Mouse (Mus musculus): Measurements from ENCODE around the gene Pdss2. TPM values are rescaled to one million over a fixed set of nuclear protein-coding genes. Genes with fewer than 3 reads are reported as not detected.
"Not testable (repeated sequence)": the region's sequence is repeated elsewhere in the genome, so short reads cannot be mapped to it uniquely, and the experiment has no call there.

Pdss2 gene
- polyA plus RNA-seq, 1 experiment from 2014 or later = 18.0 TPM

- no peaks in the 10 kb centered on the region for H3K4me1 ChIP-seq (ENCODE audit: insufficient read depth, low read length)
- no peaks in the 10 kb centered on the region; the same call in 1 of the 2 replicates for H3K9me3 ChIP-seq (ENCODE audit: low read length)
- no peaks in the 10 kb centered on the region for H3K36me3 ChIP-seq (ENCODE audit: insufficient read depth, low read length)
- H3K4me2 ChIP-seq (replicated peaks; ENCODE audit: low read depth, low read length) = no peak overlapping the region
- no peak overlapping the region for H3K9ac ChIP-seq (replicated peaks; ENCODE audit: low read length)
- WGBS = 78% methylated on average over 10 of the region's 10 CpGs
- H3K27me3 ChIP-seq (ENCODE audit: insufficient read depth, low read length) = no peaks in the 10 kb centered on the region
- no peak overlapping the region for H3K4me3 ChIP-seq (ENCODE audit: low read length)
- ATAC-seq (ENCODE audit: low FRiP score, low TSS enrichment) = no peak
- H3K27ac ChIP-seq (ENCODE audit: low read length) = no peak overlapping the region
Observed at GRCm38 (mm10) chr10:43409506-43410230, 188.4 kb downstream of the Pdss2 start.

- not testable (repeated sequence) for H3K27me3 ChIP-seq (ENCODE audit: insufficient read depth, low read length); H3K4me1 ChIP-seq (ENCODE audit: insufficient read depth, low read length)
Observed at GRCm38 (mm10) chr10:43411164-43411563, 189.9 kb downstream of the Pdss2 start.

GRCm38 (mm10) chr10:43417346-43417745, 196.1 kb downstream of the Pdss2 start:
- Histone ChIP-seq H3K4me3 (ENCODE audit: low read length) (no peak overlapping the region), H3K9me3 (ENCODE audit: low read length) (peaks cover 2% of the 10 kb centered on the region; the same call in 1 of the 2 replicates), H3K27ac (ENCODE audit: low read length) (no peak overlapping the region), H3K9ac (replicated peaks; ENCODE audit: low read length) (no peak overlapping the region), H3K27me3 (ENCODE audit: insufficient read depth, low read length) (no peaks in the 10 kb centered on the region), H3K36me3 (ENCODE audit: insufficient read depth, low read length) (peaks cover 4% of the 10 kb centered on the region; the same call in 1 of the 2 replicates), H3K4me2 (replicated peaks; ENCODE audit: low read depth, low read length) (no peak overlapping the region), H3K4me1 (ENCODE audit: insufficient read depth, low read length) (no peaks in the 10 kb centered on the region)
- WGBS = 90% methylated on average over 6 of the region's 6 CpGs
- no peak for ATAC-seq (ENCODE audit: low FRiP score, low TSS enrichment)

More at GRCm38 (mm10) chr10:43411164-43411563, 189.9 kb downstream of the Pdss2 start:
- ATAC-seq (ENCODE audit: low FRiP score, low TSS enrichment); H3K9me3 ChIP-seq (ENCODE audit: low read length); H3K4me3 ChIP-seq (ENCODE audit: low read length); H3K36me3 ChIP-seq (ENCODE audit: insufficient read depth, low read length); H3K4me2 ChIP-seq (replicated peaks; ENCODE audit: low read depth, low read length); H3K9ac ChIP-seq (replicated peaks; ENCODE audit: low read length); H3K27ac ChIP-seq (ENCODE audit: low read length): not testable (repeated sequence)
- 99% methylated on average over 3 of the region's 3 CpGs for WGBS

- no peak overlapping the region for H3K27ac ChIP-seq (ENCODE audit: low read length)
- H3K36me3 ChIP-seq (ENCODE audit: insufficient read depth, low read length) = no peaks in the 10 kb centered on the region
- ATAC-seq (ENCODE audit: low FRiP score, low TSS enrichment) = no peak
- H3K27me3 ChIP-seq (ENCODE audit: insufficient read depth, low read length) = no peaks in the 10 kb centered on the region
- H3K9ac ChIP-seq (replicated peaks; ENCODE audit: low read length) = no peak overlapping the region
- no peaks in the 10 kb centered on the region for H3K9me3 ChIP-seq (ENCODE audit: low read length)
- no peaks in the 10 kb centered on the region for H3K4me1 ChIP-seq (ENCODE audit: insufficient read depth, low read length)
- WGBS = 70% methylated on average over 22 of the region's 22 CpGs
- H3K4me3 ChIP-seq (ENCODE audit: low read length) = no peak overlapping the region
- no peak overlapping the region for H3K4me2 ChIP-seq (replicated peaks; ENCODE audit: low read depth, low read length)
Observed at GRCm38 (mm10) chr10:43420660-43421413, 199.6 kb downstream of the Pdss2 start.

GRCm38 (mm10) chr10:43422061-43422770, 200.9 kb downstream of the Pdss2 start:
- Histone ChIP-seq H3K27ac (ENCODE audit: low read length) (no peak overlapping the region), H3K4me3 (ENCODE audit: low read length) (no peak overlapping the region), H3K9ac (replicated peaks; ENCODE audit: low read length) (no peak overlapping the region), H3K9me3 (ENCODE audit: low read length) (no peaks in the 10 kb centered on the region), H3K4me1 (ENCODE audit: insufficient read depth, low read length) (no peaks in the 10 kb centered on the region), H3K27me3 (ENCODE audit: insufficient read depth, low read length) (no peaks in the 10 kb centered on the region), H3K4me2 (replicated peaks; ENCODE audit: low read depth, low read length) (no peak overlapping the region), H3K36me3 (ENCODE audit: insufficient read depth, low read length) (no peaks in the 10 kb centered on the region)
- no peak for ATAC-seq (ENCODE audit: low FRiP score, low TSS enrichment)
- 79% methylated on average over 15 of the region's 15 CpGs for WGBS

- ATAC-seq (ENCODE audit: low FRiP score, low TSS enrichment) = no peak
- Histone ChIP-seq H3K9me3 (ENCODE audit: low read length) (no peaks in the 10 kb centered on the region), H3K36me3 (ENCODE audit: insufficient read depth, low read length) (no peaks in the 10 kb centered on the region), H3K4me1 (ENCODE audit: insufficient read depth, low read length) (peaks cover 3% of the 10 kb centered on the region; the same call in 1 of the 2 replicates), H3K4me3 (ENCODE audit: low read length) (no peak overlapping the region), H3K27me3 (ENCODE audit: insufficient read depth, low read length) (no peaks in the 10 kb centered on the region), H3K4me2 (replicated peaks; ENCODE audit: low read depth, low read length) (no peak overlapping the region), H3K9ac (replicated peaks; ENCODE audit: low read length) (no peak overlapping the region), H3K27ac (ENCODE audit: low read length) (no peak overlapping the region)
- 58% methylated on average over 5 of the region's 5 CpGs for WGBS
Observed at GRCm38 (mm10) chr10:43424545-43424944, 203.3 kb downstream of the Pdss2 start.

- Histone ChIP-seq H3K9ac (replicated peaks; ENCODE audit: low read length) (no peak overlapping the region), H3K27me3 (ENCODE audit: insufficient read depth, low read length) (no peaks in the 10 kb centered on the region), H3K36me3 (ENCODE audit: insufficient read depth, low read length) (peaks cover 13% of the 10 kb centered on the region; the same call in 1 of the 2 replicates), H3K9me3 (ENCODE audit: low read length) (peaks cover 7% of the 10 kb centered on the region), H3K4me3 (ENCODE audit: low read length) (no peak overlapping the region), H3K4me1 (ENCODE audit: insufficient read depth, low read length) (peaks cover 3% of the 10 kb centered on the region; the same call in 1 of the 2 replicates), H3K27ac (ENCODE audit: low read length) (no peak overlapping the region), H3K4me2 (replicated peaks; ENCODE audit: low read depth, low read length) (no peak overlapping the region)
- no peak for ATAC-seq (ENCODE audit: low FRiP score, low TSS enrichment)
- 91% methylated on average over 5 of the region's 5 CpGs for WGBS
Observed at GRCm38 (mm10) chr10:43430606-43431005, 209.3 kb downstream of the Pdss2 start.

GRCm38 (mm10) chr10:43434326-43434725, 213.0 kb downstream of the Pdss2 start:
- H3K9me3 ChIP-seq (ENCODE audit: low read length) = peaks cover 7% of the 10 kb centered on the region
- no peak overlapping the region for H3K9ac ChIP-seq (replicated peaks; ENCODE audit: low read length)
- no peak overlapping the region for H3K4me2 ChIP-seq (replicated peaks; ENCODE audit: low read depth, low read length)
- no peak for ATAC-seq (ENCODE audit: low FRiP score, low TSS enrichment)
- no peak overlapping the region for H3K4me3 ChIP-seq (ENCODE audit: low read length)
- no peaks in the 10 kb centered on the region for H3K27me3 ChIP-seq (ENCODE audit: insufficient read depth, low read length)
- peak overlapping the region; percentile 54 for H3K27ac ChIP-seq (ENCODE audit: low read length)
- 73% methylated on average over 4 of the region's 4 CpGs for WGBS
- H3K36me3 ChIP-seq (ENCODE audit: insufficient read depth, low read length) = peaks cover 16% of the 10 kb centered on the region; the same call in 1 of the 2 replicates
- peaks cover 21% of the 10 kb centered on the region for H3K4me1 ChIP-seq (ENCODE audit: insufficient read depth, low read length)

- H3K4me1 ChIP-seq (ENCODE audit: insufficient read depth, low read length) = peaks cover 36% of the 10 kb centered on the region
- WGBS = 95% methylated on average over 3 of the region's 3 CpGs
- H3K27me3 ChIP-seq (ENCODE audit: insufficient read depth, low read length) = no peaks in the 10 kb centered on the region
- peaks cover 3% of the 10 kb centered on the region for H3K9me3 ChIP-seq (ENCODE audit: low read length)
- H3K9ac ChIP-seq (replicated peaks; ENCODE audit: low read length) = no peak overlapping the region
- peaks cover 11% of the 10 kb centered on the region; the same call in 1 of the 2 replicates for H3K36me3 ChIP-seq (ENCODE audit: insufficient read depth, low read length)
- no peak overlapping the region for H3K27ac ChIP-seq (ENCODE audit: low read length)
- no peak overlapping the region for H3K4me3 ChIP-seq (ENCODE audit: low read length)
- no peak for ATAC-seq (ENCODE audit: low FRiP score, low TSS enrichment)
- no peak overlapping the region for H3K4me2 ChIP-seq (replicated peaks; ENCODE audit: low read depth, low read length)
Observed at GRCm38 (mm10) chr10:43435757-43436156, 214.5 kb downstream of the Pdss2 start.

All from kidney, embryonic 16.5 days (tissue).